Mouse (Mus musculus) right cerebral cortex, postnatal 4 days (tissue): ENCODE measurements at regions not wholly inside any gene's neighbourhood (a gene's known extent, or its start where the extent isn't known, plus 50 kb on each side); places are given as distances from the start of the nearest gene placed in this dataset.

Experiments used
- DNase-seq: peaks from one replicate; pipeline ENCODE4 v3.0.0-alpha.2; 2022

DNA sequence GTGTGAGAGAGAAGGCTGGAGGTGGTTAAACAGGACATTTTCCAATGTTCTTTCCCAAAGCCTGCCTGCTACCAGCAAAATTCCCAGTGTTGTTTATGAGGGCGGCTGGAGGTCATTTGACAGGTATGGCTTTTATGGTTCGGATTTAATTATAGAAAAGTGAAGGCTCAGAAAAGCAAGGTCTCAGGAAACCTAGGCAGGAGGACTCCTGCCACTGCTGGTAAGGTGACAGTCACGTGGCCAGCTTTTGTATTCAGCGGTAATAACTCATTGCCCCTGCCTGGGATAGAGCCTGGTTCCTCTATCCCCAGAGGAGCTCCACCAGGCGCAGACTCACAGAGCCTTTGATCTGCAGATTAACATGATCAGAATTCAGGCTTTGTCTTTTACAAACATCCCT lies 235.2 kb upstream of the Hnrnpa3 start:
- DNase-seq: no peak

- no peak for DNase-seq
Measured at GRCm38 (mm10) chr2:75424363-75424762, 234.7 kb upstream of the Hnrnpa3 start.

DNA sequence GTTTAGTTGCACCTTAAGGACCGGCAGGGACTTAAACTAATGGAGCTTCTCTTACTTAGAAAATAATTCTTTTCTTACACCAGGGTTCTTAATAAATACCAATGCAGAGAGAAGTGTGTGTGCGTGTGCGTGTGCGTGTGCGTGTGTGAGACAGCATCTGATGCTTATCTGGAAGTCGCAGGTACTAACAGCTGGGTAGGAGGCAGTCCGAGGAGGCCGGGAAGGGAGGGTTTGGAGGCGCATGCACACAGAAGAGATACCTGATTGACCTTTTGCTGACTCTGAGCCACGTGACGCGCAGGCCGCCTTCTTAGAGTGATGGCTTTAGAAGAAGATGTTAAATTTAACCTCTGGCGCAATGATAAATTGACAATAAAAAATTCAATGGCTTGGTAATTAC lies 234.2 kb upstream of the Hnrnpa3 start:
- no peak for DNase-seq

- no peak for DNase-seq
Measured at GRCm38 (mm10) chr2:75425384-75425783, 233.7 kb upstream of the Hnrnpa3 start.

- no peak for DNase-seq
Measured at GRCm38 (mm10) chr2:75425791-75426190, 233.3 kb upstream of the Hnrnpa3 start.

DNA sequence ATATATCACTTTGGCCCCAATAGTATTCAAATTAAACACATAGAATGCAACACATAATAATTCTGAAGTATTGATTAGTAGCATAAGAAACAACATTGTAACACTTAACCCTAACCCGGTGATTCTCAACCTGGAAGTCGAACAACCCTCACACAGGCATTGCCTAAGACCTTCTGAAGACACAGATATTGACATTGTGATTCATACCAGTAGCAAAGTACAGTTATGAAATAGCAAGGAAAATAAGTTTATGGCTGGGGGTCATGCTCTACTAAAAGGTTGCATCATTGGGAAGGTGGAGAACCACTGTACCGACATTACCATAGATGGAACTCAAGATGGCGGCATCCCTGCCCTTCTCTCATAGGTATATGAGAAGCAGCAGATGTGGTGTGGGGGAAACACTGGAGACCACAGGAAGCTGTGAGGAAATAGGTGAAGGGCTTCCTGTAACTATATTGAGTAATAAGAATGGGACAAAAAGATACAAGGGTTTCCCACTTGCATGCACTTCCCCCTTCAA lies 231.1 kb upstream of the Hnrnpa3 start:
- no peak for DNase-seq

DNA sequence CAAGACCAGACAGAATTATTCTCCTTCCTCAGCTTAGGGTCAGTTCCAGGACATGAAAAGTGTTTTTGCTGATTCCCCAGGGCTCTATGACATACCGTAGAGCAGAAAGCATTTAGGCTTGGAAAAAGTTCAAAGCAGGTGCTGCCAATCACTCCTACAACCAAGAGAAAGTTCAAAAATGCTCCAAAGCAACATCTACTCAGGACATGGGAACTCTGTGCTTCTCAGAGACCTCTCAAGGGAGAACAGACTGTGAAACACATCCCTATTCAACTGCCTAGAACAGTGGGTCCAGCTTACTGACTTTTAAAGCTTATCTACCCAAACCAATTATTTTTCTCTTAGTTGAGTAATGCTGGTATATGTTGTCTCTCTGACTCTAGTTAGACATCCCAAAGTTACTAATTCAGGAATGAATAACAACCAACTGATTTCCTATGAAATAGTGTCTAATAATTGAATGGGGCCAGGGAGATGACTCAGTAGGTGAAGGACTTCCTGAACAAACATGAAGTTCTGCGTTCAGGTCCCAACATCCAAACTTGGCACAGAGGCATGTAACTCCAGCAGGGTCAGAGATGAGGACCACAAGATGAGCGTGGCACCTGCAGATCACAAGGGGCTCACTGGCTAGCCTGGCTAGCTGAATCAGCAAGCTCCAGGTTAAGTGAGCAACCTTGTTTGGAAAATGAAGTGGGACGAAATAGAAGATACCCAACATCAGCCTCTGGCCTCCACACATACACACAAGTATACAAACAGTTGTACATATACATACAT lies 228.7 kb upstream of the Hnrnpa3 start:
- no peak for DNase-seq

DNA sequence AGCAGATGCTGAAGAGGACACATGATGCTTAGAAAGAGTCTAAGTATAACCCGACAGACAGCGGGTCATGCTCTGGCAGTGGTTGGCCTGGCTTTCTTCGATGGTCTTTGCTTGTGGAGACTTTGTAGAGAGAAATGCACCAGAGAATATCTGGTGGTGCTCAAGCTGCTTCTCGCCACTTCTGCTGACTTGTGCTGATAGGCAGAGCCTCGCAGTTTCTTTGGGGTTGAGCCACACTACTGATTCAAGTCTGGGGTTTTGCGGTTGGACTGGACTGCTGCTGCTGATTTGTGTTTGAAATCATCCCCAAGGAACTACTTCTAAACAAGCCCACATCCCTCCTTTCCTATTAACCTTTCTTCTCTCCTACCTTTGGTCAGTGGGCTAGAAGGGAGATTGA lies 227.1 kb upstream of the Hnrnpa3 start:
- no peak for DNase-seq

DNA sequence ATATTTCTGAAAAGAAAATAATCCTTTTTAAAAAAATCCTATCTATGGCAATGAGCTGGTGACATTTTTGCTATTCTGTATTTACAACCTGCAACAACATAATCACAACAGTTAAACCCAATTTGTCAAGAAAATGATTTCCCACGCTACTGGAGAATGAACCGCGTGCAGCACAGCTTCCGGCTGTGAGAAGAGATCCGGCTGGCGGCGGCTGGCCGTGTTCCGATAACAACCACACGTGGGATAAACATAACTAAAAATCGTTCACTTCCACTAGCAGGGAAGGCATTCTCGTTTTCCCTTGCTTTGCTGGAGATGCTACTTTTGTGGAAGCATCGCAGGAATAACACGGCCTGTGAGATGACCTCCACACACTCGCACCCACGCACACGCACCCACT lies 224.5 kb upstream of the Hnrnpa3 start:
- no peak for DNase-seq

GRCm38 (mm10) chr2:75439522-75440230 lies 219.4 kb upstream of the Hnrnpa3 start:
- no peak for DNase-seq

DNA sequence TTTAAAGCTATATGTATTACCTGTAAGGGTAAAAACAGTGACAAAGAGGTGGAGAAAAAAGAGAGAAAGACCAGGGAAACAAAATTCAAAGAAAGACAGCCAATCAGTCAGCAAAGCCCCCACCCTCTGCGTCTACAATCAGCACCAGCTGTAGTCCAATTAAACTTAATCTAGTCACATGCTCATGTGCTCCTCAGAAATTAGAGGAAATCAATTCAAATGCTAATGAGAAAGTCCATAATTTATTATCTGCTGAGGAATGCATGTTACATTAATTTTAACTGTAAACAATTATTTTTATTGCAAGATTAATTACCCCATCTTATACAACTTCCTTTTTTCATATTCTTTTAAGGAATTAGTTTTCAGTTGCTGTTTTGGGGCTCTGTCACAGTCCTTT lies 216.4 kb upstream of the Hnrnpa3 start:
- DNase-seq: no peak

DNA sequence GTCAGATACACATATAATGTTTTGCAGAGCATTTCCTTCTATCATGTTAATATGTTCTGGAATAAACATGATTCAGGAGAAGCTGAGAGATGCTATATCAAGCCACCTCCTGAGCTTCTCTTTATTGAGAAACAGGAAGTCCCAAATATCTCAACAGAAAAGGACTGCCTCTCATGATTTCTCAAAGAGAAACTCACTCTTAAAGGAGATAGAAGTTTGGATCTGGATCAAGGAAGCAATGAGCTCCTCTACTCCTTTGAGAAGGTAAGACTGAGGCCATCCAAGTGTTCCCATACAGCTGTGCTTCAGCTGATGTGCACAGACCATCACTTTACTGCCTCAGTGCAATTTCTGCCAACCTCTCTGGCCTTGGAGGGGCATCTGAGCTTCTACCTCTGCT lies 213.9 kb upstream of the Hnrnpa3 start:
- DNase-seq: no peak

- no peak for DNase-seq
Measured at GRCm38 (mm10) chr2:75446996-75447715, 211.9 kb upstream of the Hnrnpa3 start.

- DNase-seq: no peak
Measured at GRCm38 (mm10) chr2:75448221-75448620, 210.8 kb upstream of the Hnrnpa3 start.

DNA sequence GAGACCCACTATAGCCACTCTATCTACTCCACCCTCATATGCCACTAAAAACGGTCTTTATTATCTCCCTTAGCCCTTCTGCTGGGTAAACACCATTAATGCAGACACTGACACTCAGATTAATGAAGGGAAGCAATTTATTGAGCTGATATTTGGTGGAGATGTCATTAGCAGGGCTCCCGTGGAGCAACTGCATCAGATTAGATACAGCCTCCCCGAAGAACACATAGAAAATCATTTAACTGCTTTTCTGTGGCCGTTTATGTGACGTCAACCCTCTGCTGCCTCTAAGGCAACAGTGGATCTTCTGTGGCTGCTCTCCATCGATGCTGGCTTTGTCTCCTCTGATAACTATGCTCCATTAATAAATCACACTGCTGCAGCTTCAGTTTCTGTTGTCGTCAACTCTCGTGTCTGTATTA lies 207.2 kb upstream of the Hnrnpa3 start:
- no peak for DNase-seq

GRCm38 (mm10) chr2:75452274-75453148 lies 206.6 kb upstream of the Hnrnpa3 start:
- no peak for DNase-seq

DNA sequence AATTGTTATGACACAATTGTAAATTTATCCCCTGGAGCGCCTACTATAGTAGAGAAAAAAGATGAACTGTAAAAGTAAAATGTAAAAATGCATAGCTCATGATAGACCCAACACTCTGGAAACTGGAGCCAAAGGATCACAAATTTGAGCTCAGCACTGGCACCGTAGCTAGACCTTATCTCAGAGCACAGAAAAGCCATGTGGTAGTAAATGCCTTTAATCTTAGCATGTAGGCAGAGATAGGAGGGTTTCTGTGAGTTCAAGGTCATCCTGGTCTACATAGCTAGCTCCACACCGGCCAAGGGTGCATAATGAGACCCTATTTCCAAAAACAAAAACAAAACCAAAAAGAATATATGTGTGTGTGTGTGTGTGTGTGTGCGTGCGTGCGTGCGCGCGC lies 203.6 kb upstream of the Hnrnpa3 start:
- no peak for DNase-seq

GRCm38 (mm10) chr2:75456272-75456671 lies 202.8 kb upstream of the Hnrnpa3 start:
- DNase-seq: no peak

DNA sequence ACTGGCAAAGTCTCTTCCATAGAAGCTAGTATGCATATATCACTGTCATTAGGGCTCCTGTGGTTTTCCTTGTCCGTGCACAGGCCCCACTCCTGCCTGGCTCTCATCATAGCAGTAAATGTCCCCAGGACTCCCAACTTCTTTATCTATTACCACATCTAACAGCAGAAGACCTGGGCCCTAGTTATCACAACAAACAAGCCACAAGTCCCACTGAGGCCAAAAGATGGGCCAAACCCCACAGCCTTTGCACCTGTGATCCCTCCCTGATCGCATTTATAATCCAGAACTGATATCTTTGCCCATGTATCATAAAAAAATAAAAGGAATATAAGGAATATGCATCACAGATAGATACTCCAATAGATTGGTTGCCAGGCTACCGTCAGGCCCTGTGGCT lies 201.6 kb upstream of the Hnrnpa3 start:
- DNase-seq: no peak

- DNase-seq: no peak
Measured at GRCm38 (mm10) chr2:75458898-75459297, 200.2 kb upstream of the Hnrnpa3 start.

DNA sequence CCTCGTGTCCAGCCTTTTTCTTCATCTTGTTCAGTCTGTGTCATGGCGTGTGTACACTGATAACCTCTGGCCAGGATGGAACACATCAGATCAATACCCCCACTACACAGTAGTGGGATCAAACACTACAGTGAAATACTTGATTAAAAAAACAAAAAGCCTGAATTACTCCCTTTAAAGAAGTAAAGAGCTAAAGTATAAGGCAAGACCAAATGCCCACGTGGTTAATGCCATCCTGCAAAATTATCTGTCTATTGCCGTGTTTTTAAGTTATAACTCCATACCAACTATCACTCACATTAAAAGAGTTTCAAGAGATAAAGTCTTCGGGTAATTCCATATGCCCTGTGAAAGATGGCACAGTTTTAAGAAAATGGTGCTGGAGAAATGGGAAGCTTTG lies 198.6 kb upstream of the Hnrnpa3 start:
- no peak for DNase-seq

GRCm38 (mm10) chr2:75461019-75461418 lies 198.0 kb upstream of the Hnrnpa3 start:
- DNase-seq: no peak
